Mouse (Mus musculus) lung, postnatal 10 days (tissue): Measurements from ENCODE around the gene Gm42517.

Experiments
- DNase-seq: peaks from one replicate; pipeline ENCODE4 v3.0.0; 2021

Gm42517 gene

GRCm38 (mm10) chr5:108367871-108368332 is at the start of gene Gm42517:
Gene Gm42517, minus strand, starts transcription at chr5:108367922.
- DNase-seq = peak; percentile 13

- DNase-seq = no peak
Observed at GRCm38 (mm10) chr5:108414711-108415110, 47.0 kb upstream of the Gm42517 start.

GRCm38 (mm10) chr5:108406977-108407376 is 39.3 kb upstream of the Gm42517 start:
- DNase-seq = no peak

- DNase-seq = no peak
Observed at GRCm38 (mm10) chr5:108405460-108405859, 37.7 kb upstream of the Gm42517 start.

- DNase-seq = no peak
Observed at GRCm38 (mm10) chr5:108403453-108403852, 35.7 kb upstream of the Gm42517 start.

- no peak for DNase-seq
Observed at GRCm38 (mm10) chr5:108389744-108390143, 22.0 kb upstream of the Gm42517 start.

GRCm38 (mm10) chr5:108388201-108388600 is 20.5 kb upstream of the Gm42517 start, which contains the start of gene Pde6b:
Gene Pde6b, plus strand, starts transcription at chr5:108388391.
- no peak for DNase-seq

- DNase-seq = no peak
Observed at GRCm38 (mm10) chr5:108386449-108386848, 18.7 kb upstream of the Gm42517 start.

- no peak for DNase-seq
Observed at GRCm38 (mm10) chr5:108385632-108386031, 17.9 kb upstream of the Gm42517 start.

- no peak for DNase-seq
Observed at GRCm38 (mm10) chr5:108378346-108378745, 10.6 kb upstream of the Gm42517 start.

- no peak for DNase-seq
Observed at GRCm38 (mm10) chr5:108376059-108376458, 8.3 kb upstream of the Gm42517 start.

GRCm38 (mm10) chr5:108374079-108374478 is 6.4 kb upstream of the Gm42517 start:
- no peak for DNase-seq

GRCm38 (mm10) chr5:108369964-108370363 is 2.2 kb upstream of the Gm42517 start:
- DNase-seq = no peak

GRCm38 (mm10) chr5:108368851-108369621 is 1.3 kb upstream of the Gm42517 start:
- peak; percentile 18 for DNase-seq

GRCm38 (mm10) chr5:108368446-108368845 is 724 bp upstream of the Gm42517 start:
- DNase-seq = no peak

- DNase-seq = peak; percentile 44
Observed at GRCm38 (mm10) chr5:108366984-108367841, 509 bp downstream of the Gm42517 start.

GRCm38 (mm10) chr5:108366328-108366983 is 1.3 kb downstream of the Gm42517 start:
- no peak for DNase-seq

GRCm38 (mm10) chr5:108362330-108362729 is 5.4 kb downstream of the Gm42517 start:
- no peak for DNase-seq

GRCm38 (mm10) chr5:108360211-108360610 is 7.5 kb downstream of the Gm42517 start:
- no peak for DNase-seq

GRCm38 (mm10) chr5:108359491-108359890 is 8.2 kb downstream of the Gm42517 start:
- no peak for DNase-seq

- no peak for DNase-seq
Observed at GRCm38 (mm10) chr5:108357862-108358261, 9.9 kb downstream of the Gm42517 start.

GRCm38 (mm10) chr5:108354056-108354455 is 13.7 kb downstream of the Gm42517 start:
- no peak for DNase-seq

GRCm38 (mm10) chr5:108349511-108350148 is 18.1 kb downstream of the Gm42517 start:
- DNase-seq = no peak
